Mouse (Mus musculus) hindbrain, embryonic 16.5 days (tissue): ENCODE data around the gene Chchd3. TPM values are rescaled to one million over a fixed set of nuclear protein-coding genes. Genes with fewer than 3 reads are reported as not detected.

Experiments used
- ATAC-seq: fragments of 200-750 bp; cut with Nextera tagmentation; 2 replicates; pipeline ENCODE4 v1.8.0; 2017; ENCODE audit warnings: moderate TSS enrichment, moderate library complexity
- H3K27ac ChIP-seq: fragments of 300-500 bp; sonication (generic); 2 replicates; pipeline ENCODE4 v1.5.1; 2014; ENCODE audit warnings: low read depth, mild to moderate bottlenecking, control low read depth, low read length, moderate library complexity
- H3K27me3 ChIP-seq: fragments of 300-500 bp; sonication (generic); replicated peaks from 2 replicates; pipeline ENCODE4 v1.6.1; 2014; ENCODE audit warnings: low read length; ENCODE audit not compliant: control insufficient read depth, insufficient read depth
- H3K36me3 ChIP-seq: fragments of 300-500 bp; sonication (generic); 2 replicates; pipeline ENCODE4 v1.6.1; 2014; ENCODE audit warnings: mild to moderate bottlenecking, low read length, moderate library complexity, mixed read lengths; ENCODE audit not compliant: control insufficient read depth, insufficient read depth
- H3K4me1 ChIP-seq: fragments of 300-500 bp; sonication (generic); 2 replicates; pipeline ENCODE4 v1.6.1; 2014; ENCODE audit warnings: low read depth, low read length; ENCODE audit not compliant: control insufficient read depth, insufficient read depth
- H3K4me2 ChIP-seq: fragments of 300-500 bp; sonication (generic); 2 replicates; pipeline ENCODE4 v1.6.1; 2014; ENCODE audit warnings: mild to moderate bottlenecking, low read length, control low read depth, moderate library complexity
- H3K4me3 ChIP-seq: fragments of 300-500 bp; sonication (generic); 2 replicates; pipeline ENCODE4 v1.5.1; 2014; ENCODE audit warnings: mild to moderate bottlenecking, low read length, control low read depth, moderate library complexity
- H3K9ac ChIP-seq: fragments of 300-500 bp; sonication (generic); 2 replicates; pipeline ENCODE4 v1.6.1; 2014; ENCODE audit warnings: low read depth, mild to moderate bottlenecking, control low read depth, low read length, moderate library complexity
- H3K9me3 ChIP-seq: fragments of 300-500 bp; sonication (generic); 2 replicates; pipeline ENCODE4 v1.6.1; 2014; ENCODE audit warnings: mild to moderate bottlenecking, low read length, moderate library complexity; ENCODE audit not compliant: control insufficient read depth
- WGBS: fragments of 180-500 bp; shearing (Covaris S2); extraction: QIAGEN DNeasy Blood & Tissue Kit; methylation state at CpG from one replicate; pipeline ENCODE4 v1.1.7; 2014; 5-methylcytosine and 5-hydroxymethylcytosine counted together
- polyA plus RNA-seq: library from polyadenylated mRNA; unstranded; fragments of >200 nt; fragmentation: Nextera tagmentation; extraction: Ambion mirVana; gene quantifications from 2 replicates; pipeline ENCODE4 v1.2.1, GENCODE M21; 2015

Gene Chchd3
- polyA plus RNA-seq, 1 experiment from 2014 or later: 124 TPM

DNA sequence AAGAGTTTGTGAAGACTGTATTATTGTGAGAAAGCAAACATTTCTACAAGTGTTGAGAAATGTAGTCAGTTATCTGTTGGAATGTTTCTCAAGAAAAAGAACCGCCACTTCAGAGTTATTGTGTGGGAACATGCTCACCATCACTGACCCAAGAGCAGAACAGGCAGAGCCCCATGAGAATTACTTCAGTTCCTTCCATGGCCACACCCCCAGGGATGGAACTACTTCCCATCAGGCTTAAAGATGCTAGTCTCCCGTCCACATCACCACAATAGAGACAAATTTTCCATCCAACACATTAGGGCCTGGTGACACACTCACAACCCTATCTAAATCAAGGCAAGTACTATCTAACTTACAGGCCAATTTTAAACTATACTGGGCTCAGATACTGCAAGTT is 28.4 kb downstream of the Chchd3 start:
- no peaks in the 10 kb centered on the region for H3K27me3 ChIP-seq
- no peaks in the 10 kb centered on the region for H3K4me1 ChIP-seq
- no peak overlapping the region for H3K4me2 ChIP-seq
- no peak overlapping the region for H3K4me3 ChIP-seq
- no peak overlapping the region for H3K27ac ChIP-seq
- H3K9me3 ChIP-seq: no peaks in the 10 kb centered on the region
- WGBS: 87% methylated on average over 2 of the region's 2 CpGs
- H3K9ac ChIP-seq: no peak overlapping the region
- ATAC-seq: no peak
- H3K36me3 ChIP-seq: no peaks in the 10 kb centered on the region

DNA sequence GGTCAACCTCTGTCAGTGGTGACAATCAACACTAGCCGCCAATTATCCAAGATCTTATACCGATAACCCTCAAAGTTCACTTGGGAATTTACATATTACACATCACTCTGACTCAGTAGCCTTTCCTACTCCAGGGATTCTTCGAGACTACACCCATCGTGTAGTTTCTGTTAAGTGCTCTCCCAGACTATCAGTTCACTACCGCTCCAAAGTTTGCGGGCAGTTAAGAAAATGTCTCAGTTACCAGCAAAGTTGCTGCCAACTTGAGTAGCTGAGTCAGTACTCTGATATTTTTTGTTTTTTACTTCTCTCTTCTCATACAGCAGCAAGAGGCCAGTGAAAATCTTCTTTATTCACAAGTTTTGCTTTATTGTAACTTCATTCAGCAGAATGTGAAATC is 31.8 kb downstream of the Chchd3 start:
- Histone ChIP-seq H3K36me3 (no peaks in the 10 kb centered on the region), H3K4me1 (no peaks in the 10 kb centered on the region), H3K27me3 (no peaks in the 10 kb centered on the region), H3K4me3 (no peak overlapping the region), H3K9me3 (no peaks in the 10 kb centered on the region), H3K4me2 (no peak overlapping the region), H3K27ac (no peak overlapping the region), H3K9ac (no peak overlapping the region)
- 96% methylated on average over 6 of the region's 6 CpGs for WGBS
- ATAC-seq: no peak

DNA sequence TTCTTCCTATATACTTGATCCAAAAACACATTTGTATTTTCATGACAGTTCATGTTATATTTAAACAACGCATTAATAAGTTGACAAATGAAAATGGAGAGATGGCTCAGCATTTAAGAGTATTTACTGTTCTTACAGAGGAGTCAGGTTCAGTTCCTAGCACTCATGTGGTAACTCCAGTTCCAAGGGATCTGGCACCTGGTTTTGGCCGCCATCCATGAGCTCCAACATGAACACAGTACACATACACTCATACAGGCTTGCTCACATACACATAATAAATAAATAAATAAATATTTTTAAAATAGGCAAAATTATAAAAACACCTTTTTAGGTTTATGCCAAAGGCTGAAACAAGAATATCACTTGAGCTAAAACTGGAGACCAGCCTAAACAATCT is 35.0 kb downstream of the Chchd3 start:
- 95% methylated on average over 2 of the region's 2 CpGs for WGBS

DNA sequence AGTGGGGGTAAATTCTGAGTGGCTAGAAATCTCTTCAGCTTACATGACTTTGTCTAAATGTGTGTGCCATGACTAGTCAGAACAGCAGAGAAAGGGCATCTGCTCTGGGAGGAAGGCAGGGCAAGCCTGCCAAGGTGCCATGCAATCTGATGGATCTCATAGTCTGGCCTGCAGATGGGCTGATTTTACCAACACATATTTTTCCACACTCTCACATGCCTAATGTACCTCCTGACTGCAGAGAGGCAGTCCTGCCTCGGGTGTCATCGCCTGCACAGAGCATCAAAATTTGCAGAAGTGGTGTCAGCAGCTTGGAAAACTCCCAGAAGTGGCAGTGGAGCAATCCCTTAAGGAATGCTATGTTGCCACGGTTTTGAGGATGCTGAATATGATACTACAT is 55.5 kb downstream of the Chchd3 start:
- Histone ChIP-seq H3K9ac (no peak overlapping the region), H3K4me3 (no peak overlapping the region), H3K4me2 (no peak overlapping the region), H3K9me3 (no peaks in the 10 kb centered on the region), H3K27me3 (no peaks in the 10 kb centered on the region), H3K36me3 (no peaks in the 10 kb centered on the region), H3K4me1 (peaks cover 3% of the 10 kb centered on the region; the same call in 1 of the 2 replicates), H3K27ac (0 out of 2 replicates have a peak overlapping the region, but pooled peaks have one; percentile 18)
- ATAC-seq: 0 out of 2 replicates have a peak, but pooled peaks have one; percentile 50
- 67% methylated on average over 3 of the region's 3 CpGs for WGBS

More for the DNA sequence above, 35.0 kb downstream of the Chchd3 start:
- Histone ChIP-seq H3K4me3 (no peak overlapping the region), H3K9ac (no peak overlapping the region), H3K4me1 (no peaks in the 10 kb centered on the region), H3K9me3 (no peaks in the 10 kb centered on the region), H3K27ac (no peak overlapping the region), H3K4me2 (no peak overlapping the region), H3K36me3 (no peaks in the 10 kb centered on the region), H3K27me3 (no peaks in the 10 kb centered on the region)
- ATAC-seq: no peak

DNA sequence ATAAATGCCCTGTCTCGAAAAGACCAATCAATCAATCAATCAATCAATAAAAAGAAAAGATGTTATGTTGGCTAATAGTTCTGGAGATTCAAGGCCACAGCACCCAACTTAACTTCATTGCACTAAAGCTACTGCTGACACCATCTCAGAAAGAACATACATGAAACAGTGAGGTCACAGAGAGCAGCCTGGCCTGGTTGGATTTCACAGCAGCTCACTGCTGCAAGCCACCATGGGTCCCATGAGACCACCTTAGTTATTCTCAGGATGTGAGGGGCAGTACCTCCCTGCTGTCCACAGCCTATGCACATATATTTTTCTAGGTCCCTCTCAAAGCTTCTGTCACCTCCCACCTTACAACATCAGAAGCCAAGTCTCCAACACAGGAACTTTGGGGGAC is 57.1 kb downstream of the Chchd3 start:
- 92% methylated on average over 1 of the region's 1 CpGs for WGBS
- Histone ChIP-seq H3K4me2 (no peak overlapping the region), H3K9me3 (no peaks in the 10 kb centered on the region), H3K4me3 (no peak overlapping the region), H3K4me1 (peaks cover 3% of the 10 kb centered on the region; the same call in 1 of the 2 replicates), H3K27ac (no peak overlapping the region), H3K9ac (no peak overlapping the region), H3K36me3 (no peaks in the 10 kb centered on the region), H3K27me3 (no peaks in the 10 kb centered on the region)
- ATAC-seq: no peak

DNA sequence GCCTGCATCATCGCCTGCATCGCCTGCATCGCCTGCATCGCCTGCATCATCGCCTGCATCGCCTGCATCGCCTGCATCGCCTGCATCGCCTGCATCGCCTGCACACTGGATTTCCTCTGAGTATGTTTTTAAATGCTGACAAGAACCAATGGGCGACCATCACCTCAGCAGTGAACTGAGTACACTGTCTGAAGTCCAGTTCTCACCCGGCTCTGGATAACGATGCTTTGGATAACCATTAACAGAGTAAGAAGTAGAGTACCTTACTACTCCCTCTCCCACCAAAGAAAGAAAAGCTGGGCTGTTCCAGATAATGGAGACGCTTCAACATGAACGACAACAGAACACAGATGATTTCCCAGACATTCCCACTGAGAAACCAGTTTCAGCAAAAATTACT is 58.8 kb downstream of the Chchd3 start:
- no peaks in the 10 kb centered on the region for H3K36me3 ChIP-seq
- H3K4me3 ChIP-seq: no peak overlapping the region
- H3K27me3 ChIP-seq: no peaks in the 10 kb centered on the region
- WGBS: 90% methylated on average over 15 of the region's 15 CpGs
- no peak for ATAC-seq
- H3K9me3 ChIP-seq: no peaks in the 10 kb centered on the region
- H3K4me1 ChIP-seq: peaks cover 3% of the 10 kb centered on the region; the same call in 1 of the 2 replicates
- H3K27ac ChIP-seq: no peak overlapping the region
- H3K4me2 ChIP-seq: no peak overlapping the region
- no peak overlapping the region for H3K9ac ChIP-seq

DNA sequence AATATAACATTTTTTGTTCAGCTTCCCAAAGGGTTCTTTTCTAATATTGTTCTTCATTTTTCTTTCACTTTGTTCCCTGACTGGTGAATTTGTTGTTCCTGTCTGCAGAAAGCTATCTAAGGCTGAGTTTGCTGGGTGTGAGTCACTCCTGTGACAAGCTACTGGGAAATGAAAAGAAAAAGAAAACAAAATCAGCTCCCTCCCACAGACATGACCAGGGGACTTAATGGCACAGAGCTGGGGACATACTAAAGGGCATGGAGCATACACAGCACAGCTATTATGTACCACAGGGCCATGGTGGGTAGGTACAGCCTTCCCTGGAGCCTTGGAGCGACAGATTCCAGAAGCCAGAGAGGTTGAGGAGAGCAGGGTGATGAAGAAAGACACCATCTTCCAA is 63.5 kb downstream of the Chchd3 start:
- no peak for ATAC-seq
- H3K27me3 ChIP-seq: no peaks in the 10 kb centered on the region
- H3K4me2 ChIP-seq: no peak overlapping the region
- H3K36me3 ChIP-seq: no peaks in the 10 kb centered on the region
- no peak overlapping the region for H3K27ac ChIP-seq
- H3K9me3 ChIP-seq: no peaks in the 10 kb centered on the region
- no peaks in the 10 kb centered on the region for H3K4me1 ChIP-seq
- H3K4me3 ChIP-seq: no peak overlapping the region
- H3K9ac ChIP-seq: no peak overlapping the region
- 76% methylated on average over 1 of the region's 1 CpGs for WGBS

DNA sequence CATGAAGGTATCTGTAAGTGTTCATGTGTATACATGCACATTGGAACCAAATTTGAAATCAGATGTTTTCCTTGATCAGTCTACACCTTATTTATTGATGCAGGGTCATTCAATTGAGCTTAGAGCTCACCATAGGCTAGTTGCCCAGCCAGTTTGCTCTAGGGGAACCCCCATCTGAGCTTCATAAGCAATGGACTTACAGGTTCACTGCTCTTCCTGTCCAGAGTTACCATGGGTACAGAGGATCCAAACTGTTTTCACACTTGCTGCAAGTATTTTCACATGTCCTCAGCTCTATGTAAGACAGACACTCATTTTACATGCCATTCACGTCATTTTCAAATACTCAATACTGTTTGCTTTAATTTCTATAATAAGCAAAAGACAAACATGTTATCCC is 66.2 kb downstream of the Chchd3 start:
- Histone ChIP-seq H3K27ac (no peak overlapping the region), H3K36me3 (no peaks in the 10 kb centered on the region), H3K9me3 (no peaks in the 10 kb centered on the region), H3K4me1 (no peaks in the 10 kb centered on the region), H3K27me3 (no peaks in the 10 kb centered on the region), H3K4me3 (no peak overlapping the region), H3K4me2 (no peak overlapping the region), H3K9ac (no peak overlapping the region)
- 90% methylated on average over 1 of the region's 1 CpGs for WGBS
- no peak for ATAC-seq

DNA sequence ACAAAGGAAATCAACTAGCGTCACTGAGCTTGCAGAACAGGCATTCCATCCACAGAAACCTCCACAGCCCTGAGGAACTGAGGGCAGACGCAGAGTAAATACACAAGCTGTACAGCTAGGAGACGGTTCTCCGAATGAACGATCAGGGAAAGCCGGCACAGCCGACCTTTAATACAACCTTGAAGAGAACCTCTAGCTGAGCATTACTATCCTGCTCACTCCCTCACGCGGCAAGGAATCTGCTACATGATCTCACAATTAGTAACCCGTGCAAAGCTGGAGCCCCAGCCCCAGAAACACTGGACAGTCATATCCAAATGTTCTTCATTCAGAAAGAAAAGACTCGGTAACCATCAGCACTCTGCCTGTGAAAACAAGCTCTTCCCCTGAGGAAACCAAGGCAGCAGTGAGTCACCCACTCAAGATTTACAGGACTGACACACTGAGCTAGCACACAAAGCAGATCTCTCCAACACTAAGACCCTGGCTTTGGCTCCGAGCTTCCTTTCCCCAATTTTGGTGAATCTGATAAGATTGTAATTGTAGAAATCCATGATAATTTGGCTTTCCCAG is 69.9 kb downstream of the Chchd3 start:
- Histone ChIP-seq H3K27ac (no peak overlapping the region), H3K4me2 (no peak overlapping the region), H3K27me3 (no peaks in the 10 kb centered on the region), H3K36me3 (no peaks in the 10 kb centered on the region), H3K9me3 (no peaks in the 10 kb centered on the region), H3K9ac (no peak overlapping the region), H3K4me3 (no peak overlapping the region), H3K4me1 (no peaks in the 10 kb centered on the region)
- no peak for ATAC-seq
- WGBS: 59% methylated on average over 12 of the region's 12 CpGs

DNA sequence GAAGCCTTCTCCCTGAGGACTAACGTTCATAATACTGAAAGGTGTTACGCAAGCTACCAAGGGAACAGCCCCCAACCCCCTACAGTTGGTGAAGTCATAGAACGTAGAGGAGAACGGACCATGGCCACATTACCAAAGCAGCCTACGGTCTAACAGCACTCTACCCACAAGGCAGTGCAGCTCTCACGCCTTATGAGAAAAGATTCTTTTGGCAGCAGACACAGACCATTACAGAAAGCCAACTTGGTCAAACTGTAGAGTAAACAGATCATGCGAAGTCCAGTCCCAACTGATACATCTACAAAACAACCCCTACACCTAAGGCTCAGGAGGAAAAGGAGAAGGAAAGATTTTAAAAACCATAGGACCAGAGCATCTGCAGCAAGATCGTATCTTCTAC is 71.5 kb downstream of the Chchd3 start:
- Histone ChIP-seq H3K27ac (no peak overlapping the region), H3K4me1 (no peaks in the 10 kb centered on the region), H3K9ac (no peak overlapping the region), H3K4me2 (no peak overlapping the region), H3K9me3 (no peaks in the 10 kb centered on the region), H3K4me3 (no peak overlapping the region), H3K36me3 (no peaks in the 10 kb centered on the region), H3K27me3 (no peaks in the 10 kb centered on the region)
- 90% methylated on average over 8 of the region's 8 CpGs for WGBS
- no peak for ATAC-seq
